Mouse (Mus musculus): Measurements from ENCODE around the gene Snorc.
"Not testable (repeated sequence)": the region's sequence is repeated elsewhere in the genome, so short reads cannot be mapped to it uniquely, and the experiment has no call there.

Snorc gene

GRCm38 (mm10) chr1:87469971-87470370, at the start of gene Snorc:
Snorc (plus strand) TSS chr1:87470271.
- not testable (repeated sequence) for DNase-seq (ENCODE audit: low read depth in 2 of 2, low spot score in 2 of 2)

- DNase-seq (ENCODE audit: low read depth in 2 of 2, low spot score in 2 of 2), result no peak
These were observed 34.9 kb upstream of the Snorc start for GRCm38 (mm10) chr1:87435125-87435524.

GRCm38 (mm10) chr1:87436583-87436982, 33.5 kb upstream of the Snorc start:
- no peak for DNase-seq (ENCODE audit: low read depth in 2 of 2, low spot score in 2 of 2)

GRCm38 (mm10) chr1:87447183-87448104, 22.6 kb upstream of the Snorc start:
- DNase-seq (ENCODE audit: low read depth in 2 of 2, low spot score in 2 of 2), result peak; percentile 20 to 42

GRCm38 (mm10) chr1:87449432-87449831, 20.6 kb upstream of the Snorc start:
- DNase-seq (ENCODE audit: low read depth in 2 of 2, low spot score in 2 of 2), result no peak

GRCm38 (mm10) chr1:87456425-87456824, 13.6 kb upstream of the Snorc start:
- no peak for DNase-seq (ENCODE audit: low read depth in 2 of 2, low spot score in 2 of 2)

GRCm38 (mm10) chr1:87458045-87458444, 12.0 kb upstream of the Snorc start:
- DNase-seq (ENCODE audit: low read depth in 2 of 2, low spot score in 2 of 2), result no peak

- DNase-seq (ENCODE audit: low read depth in 2 of 2, low spot score in 2 of 2), result not testable (repeated sequence)
These were observed 10.2 kb upstream of the Snorc start for GRCm38 (mm10) chr1:87459856-87460255.

GRCm38 (mm10) chr1:87467469-87467868, 2.6 kb upstream of the Snorc start:
- no peak for DNase-seq (ENCODE audit: low read depth in 2 of 2, low spot score in 2 of 2)

GRCm38 (mm10) chr1:87468321-87468720, 1.8 kb upstream of the Snorc start:
- DNase-seq (ENCODE audit: low read depth in 2 of 2, low spot score in 2 of 2), result no peak

- DNase-seq (ENCODE audit: low read depth in 2 of 2, low spot score in 2 of 2), result no peak
These were observed 1.8 kb downstream of the Snorc start for GRCm38 (mm10) chr1:87471914-87472313.

- no peak for DNase-seq (ENCODE audit: low read depth in 2 of 2, low spot score in 2 of 2)
These were observed 2.5 kb downstream of the Snorc start for GRCm38 (mm10) chr1:87472576-87472975.

- DNase-seq (ENCODE audit: low read depth in 2 of 2, low spot score in 2 of 2), result no peak
These were observed 5.2 kb downstream of the Snorc start for GRCm38 (mm10) chr1:87475076-87475895.

- DNase-seq (ENCODE audit: low read depth in 2 of 2, low spot score in 2 of 2), result no peak
These were observed 12.5 kb downstream of the Snorc start for GRCm38 (mm10) chr1:87482546-87482945.

GRCm38 (mm10) chr1:87486386-87486785, 16.3 kb downstream of the Snorc start:
- DNase-seq (ENCODE audit: low read depth in 2 of 2, low spot score in 2 of 2), result no peak

- no peak for DNase-seq (ENCODE audit: low read depth in 2 of 2, low spot score in 2 of 2)
These were observed 22.2 kb downstream of the Snorc start for GRCm38 (mm10) chr1:87492285-87492684.

- no peak for DNase-seq (ENCODE audit: low read depth in 2 of 2, low spot score in 2 of 2)
These were observed 23.5 kb downstream of the Snorc start for GRCm38 (mm10) chr1:87493542-87493941.

- DNase-seq (ENCODE audit: low read depth in 2 of 2, low spot score in 2 of 2), result no peak
These were observed 35.5 kb downstream of the Snorc start for GRCm38 (mm10) chr1:87505524-87505923.

GRCm38 (mm10) chr1:87507857-87508256, 37.8 kb downstream of the Snorc start:
- no peak for DNase-seq (ENCODE audit: low read depth in 2 of 2, low spot score in 2 of 2)

- no peak for DNase-seq (ENCODE audit: low read depth in 2 of 2, low spot score in 2 of 2)
These were observed 38.8 kb downstream of the Snorc start for GRCm38 (mm10) chr1:87508591-87509560.
